Mouse (Mus musculus): ENCODE data around the gene Usp47.

Gene Usp47

DNA sequence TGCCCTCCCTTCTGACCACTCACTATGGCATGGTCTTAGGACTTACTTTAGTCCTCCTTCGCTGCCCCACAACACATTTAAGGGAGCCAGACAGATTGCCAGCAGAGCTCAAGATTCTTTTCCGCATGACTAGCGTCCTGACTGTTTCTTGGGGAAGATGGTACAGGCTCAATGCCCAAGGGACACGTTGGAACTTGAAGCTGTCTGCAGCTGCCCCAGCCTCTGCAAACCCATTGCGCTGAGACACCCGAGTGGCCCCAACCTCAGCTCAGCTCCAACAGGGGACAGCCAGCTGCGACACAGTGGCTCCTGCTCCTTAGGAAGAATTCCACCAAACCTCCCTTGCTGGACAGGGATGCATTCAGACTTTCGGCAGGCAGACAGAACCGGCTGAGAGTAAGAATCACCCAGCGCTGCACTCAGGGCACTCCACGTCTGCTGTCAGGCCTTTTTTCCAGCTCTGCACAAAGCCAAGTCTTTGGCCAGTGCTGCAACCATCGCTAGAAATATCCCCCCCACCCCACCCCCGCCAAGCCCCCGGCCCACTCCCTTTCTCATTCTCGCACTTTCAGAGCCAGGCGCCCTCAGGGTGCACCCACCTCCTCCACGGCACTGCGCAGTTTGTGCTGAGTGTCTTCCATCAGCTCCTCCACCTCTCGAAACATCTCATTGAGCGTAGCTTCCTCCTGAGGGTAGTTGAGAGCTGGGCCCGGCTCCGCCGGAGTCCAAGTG is 134.4 kb downstream of the Usp47 start:
- peak; percentile 21 for DNase-seq (ENCODE audit: low spot score)

DNA sequence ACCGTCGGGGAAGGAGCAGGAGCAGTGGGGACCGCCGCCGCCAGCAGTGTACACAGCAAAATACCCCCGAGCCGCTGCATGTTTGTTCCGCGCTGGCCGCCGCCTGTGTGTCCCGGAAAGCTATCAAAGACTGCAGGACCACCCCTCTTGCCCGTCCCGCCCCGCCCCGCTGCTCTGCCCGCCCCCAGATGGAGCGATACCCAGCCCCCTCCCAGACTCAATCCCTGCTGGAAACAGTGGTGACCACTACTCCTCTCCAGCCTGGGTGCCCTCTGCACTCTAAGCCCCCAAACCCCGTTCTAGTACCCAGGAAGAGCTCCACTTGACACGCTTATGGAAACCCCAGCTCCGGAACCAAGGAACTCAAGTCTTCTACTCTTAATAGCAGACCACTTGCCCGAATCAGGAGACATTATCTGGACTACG is 135.0 kb downstream of the Usp47 start:
- peak; percentile 19 for DNase-seq (ENCODE audit: low spot score)

DNA sequence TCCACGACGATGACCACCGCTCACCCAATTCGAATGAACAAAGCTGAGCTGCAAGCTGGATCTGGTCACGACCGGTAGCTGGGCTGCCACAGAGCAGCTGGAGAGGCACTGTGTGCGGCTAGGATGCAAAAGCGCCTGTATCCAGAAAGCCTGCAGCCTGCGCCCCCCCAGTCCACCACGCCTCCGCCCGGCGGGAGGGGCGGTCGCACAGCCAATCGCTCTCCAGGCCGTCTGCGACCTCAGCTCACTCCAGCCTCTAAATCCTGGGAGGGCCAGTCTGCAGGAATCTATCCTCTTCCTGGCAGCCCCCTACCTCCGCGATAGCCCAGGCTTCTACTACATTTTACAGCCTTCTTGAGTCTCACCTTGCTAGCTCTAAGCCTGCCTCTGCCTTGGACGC is 135.6 kb downstream of the Usp47 start, which contains the start of gene Dkk3:
TSS of gene Dkk3 (minus strand) at position 116 of the 400 bp plus-strand sequence.
- peak; percentile 54 for DNase-seq (ENCODE audit: low spot score)

DNA sequence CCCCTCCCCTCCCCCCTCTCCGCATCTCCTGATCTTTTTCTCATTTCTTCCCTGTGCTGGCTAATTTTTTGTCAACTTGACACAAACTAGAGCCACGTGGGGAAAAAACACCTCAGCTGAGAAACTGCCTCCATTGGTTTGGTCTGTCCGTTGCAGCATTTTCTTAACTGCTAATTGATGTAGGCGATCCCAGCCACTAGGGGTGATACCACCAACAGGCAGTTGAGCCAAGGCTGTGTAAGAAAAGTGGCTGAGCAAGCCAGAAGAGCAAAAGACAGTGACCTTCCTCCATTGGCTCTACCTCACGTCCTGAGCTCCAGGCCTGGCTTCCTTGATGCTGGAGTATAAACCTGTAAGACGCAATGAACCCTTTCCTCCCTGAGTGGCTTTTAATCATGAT is 136.5 kb downstream of the Usp47 start:
- no peak for DNase-seq (ENCODE audit: low spot score)

All from urinary bladder, postnatal 14 days (tissue).